Mouse (Mus musculus): ENCODE measurements around the gene Lrriq3. TPM values are rescaled to one million over a fixed set of nuclear protein-coding genes. Genes with fewer than 3 reads are reported as not detected.

Gene Lrriq3
- polyA plus RNA-seq (2012; rRNA removed): 0.22 and 0.34 TPM in 2 replicates

- 2% methylated on average over 44 of the region's 47 CpGs for WGBS
- Histone ChIP-seq H3K4me1 (ENCODE audit: control insufficient read depth, insufficient read depth, low read length) (no peaks in the 10 kb centered on the region; the same call in 1 of the 2 replicates), H3K4me3 (replicated peaks; ENCODE audit: extremely low read depth, low read depth, low read length) (peak within 1 kb of the TSS; percentile 69)
- TF ChIP-seq POLR2A (IDR thresholded peaks at IDR 0.05; ENCODE audit: borderline replicate concordance, extremely low read depth, low read depth, low read length) (peak; percentile 87; the same call in 1 of the 2 replicates), CTCF (IDR thresholded peaks at IDR 0.05; ENCODE audit: insufficient read depth, low read length) (no peak)
- peak; percentile 82 for DNase-seq
Measured at GRCm38 (mm10) chr3:155093116-155093956, at the start of gene Lrriq3, which contains the start of gene Fpgt. Gene Lrriq3 (plus strand): TSS chr3:155093434. Gene Fpgt (minus strand): TSS chr3:155093403.

GRCm38 (mm10) chr3:155052021-155052420, 41.2 kb upstream of the Lrriq3 start:
- no peak for TF ChIP-seq CTCF (IDR thresholded peaks at IDR 0.05; ENCODE audit: insufficient read depth, low read length)
- no peak for TF ChIP-seq POLR2A (IDR thresholded peaks at IDR 0.05; ENCODE audit: borderline replicate concordance, extremely low read depth, low read depth, low read length)
- no peak overlapping the region for H3K4me3 ChIP-seq (replicated peaks; ENCODE audit: extremely low read depth, low read depth, low read length)

GRCm38 (mm10) chr3:155053189-155053588, 40.0 kb upstream of the Lrriq3 start:
- WGBS: 42% methylated on average over 1 of the region's 1 CpGs
- TF ChIP-seq CTCF (IDR thresholded peaks at IDR 0.05; ENCODE audit: insufficient read depth, low read length): no peak
- no peak for TF ChIP-seq POLR2A (IDR thresholded peaks at IDR 0.05; ENCODE audit: borderline replicate concordance, extremely low read depth, low read depth, low read length)
- DNase-seq: no peak
- Histone ChIP-seq H3K4me1 (ENCODE audit: control insufficient read depth, insufficient read depth, low read length) (no peaks in the 10 kb centered on the region), H3K4me3 (replicated peaks; ENCODE audit: extremely low read depth, low read depth, low read length) (no peak overlapping the region)

More at GRCm38 (mm10) chr3:155052021-155052420, 41.2 kb upstream of the Lrriq3 start:
- H3K4me1 ChIP-seq (ENCODE audit: control insufficient read depth, insufficient read depth, low read length): no peaks in the 10 kb centered on the region
- DNase-seq: no peak

- DNase-seq: no peak
- 50% methylated on average over 6 of the region's 6 CpGs for WGBS
- TF ChIP-seq POLR2A (IDR thresholded peaks at IDR 0.05; ENCODE audit: borderline replicate concordance, extremely low read depth, low read depth, low read length) (no peak), CTCF (IDR thresholded peaks at IDR 0.05; ENCODE audit: insufficient read depth, low read length) (no peak)
- Histone ChIP-seq H3K4me1 (ENCODE audit: control insufficient read depth, insufficient read depth, low read length) (no peaks in the 10 kb centered on the region), H3K4me3 (replicated peaks; ENCODE audit: extremely low read depth, low read depth, low read length) (no peak within 1 kb of the TSS)
Measured at GRCm38 (mm10) chr3:155055231-155055916, 37.9 kb upstream of the Lrriq3 start, which contains the start of gene Tnni3k. Gene Tnni3k (minus strand): TSS chr3:155055407.

GRCm38 (mm10) chr3:155056606-155057005, 36.6 kb upstream of the Lrriq3 start:
- no peak for TF ChIP-seq CTCF (IDR thresholded peaks at IDR 0.05; ENCODE audit: insufficient read depth, low read length)
- TF ChIP-seq POLR2A (IDR thresholded peaks at IDR 0.05; ENCODE audit: borderline replicate concordance, extremely low read depth, low read depth, low read length): no peak
- Histone ChIP-seq H3K4me1 (ENCODE audit: control insufficient read depth, insufficient read depth, low read length) (no peaks in the 10 kb centered on the region), H3K4me3 (replicated peaks; ENCODE audit: extremely low read depth, low read depth, low read length) (no peak overlapping the region)
- DNase-seq: no peak

- TF ChIP-seq CTCF (IDR thresholded peaks at IDR 0.05; ENCODE audit: insufficient read depth, low read length) (no peak), POLR2A (IDR thresholded peaks at IDR 0.05; ENCODE audit: borderline replicate concordance, extremely low read depth, low read depth, low read length) (no peak)
- Histone ChIP-seq H3K4me3 (replicated peaks; ENCODE audit: extremely low read depth, low read depth, low read length) (no peak overlapping the region), H3K4me1 (ENCODE audit: control insufficient read depth, insufficient read depth, low read length) (no peaks in the 10 kb centered on the region)
- no peak for DNase-seq
Measured at GRCm38 (mm10) chr3:155057566-155057965, 35.7 kb upstream of the Lrriq3 start.

GRCm38 (mm10) chr3:155058800-155059448, 34.3 kb upstream of the Lrriq3 start:
- no peak for TF ChIP-seq POLR2A (IDR thresholded peaks at IDR 0.05; ENCODE audit: borderline replicate concordance, extremely low read depth, low read depth, low read length)
- no peak for TF ChIP-seq CTCF (IDR thresholded peaks at IDR 0.05; ENCODE audit: insufficient read depth, low read length)
- Histone ChIP-seq H3K4me1 (ENCODE audit: control insufficient read depth, insufficient read depth, low read length) (no peaks in the 10 kb centered on the region), H3K4me3 (replicated peaks; ENCODE audit: extremely low read depth, low read depth, low read length) (no peak overlapping the region)
- WGBS: 68% methylated on average over 6 of the region's 6 CpGs
- DNase-seq: no peak

- H3K4me1 ChIP-seq (ENCODE audit: control insufficient read depth, insufficient read depth, low read length): no peaks in the 10 kb centered on the region
- no peak for DNase-seq
- no peak for TF ChIP-seq CTCF (IDR thresholded peaks at IDR 0.05; ENCODE audit: insufficient read depth, low read length)
- TF ChIP-seq POLR2A (IDR thresholded peaks at IDR 0.05; ENCODE audit: borderline replicate concordance, extremely low read depth, low read depth, low read length): no peak
- H3K4me3 ChIP-seq (replicated peaks; ENCODE audit: extremely low read depth, low read depth, low read length): no peak overlapping the region
Measured at GRCm38 (mm10) chr3:155059449-155059822, 33.8 kb upstream of the Lrriq3 start.

- DNase-seq: no peak
- Histone ChIP-seq H3K4me3 (replicated peaks; ENCODE audit: extremely low read depth, low read depth, low read length) (no peak overlapping the region), H3K4me1 (ENCODE audit: control insufficient read depth, insufficient read depth, low read length) (no peaks in the 10 kb centered on the region)
- TF ChIP-seq POLR2A (IDR thresholded peaks at IDR 0.05; ENCODE audit: borderline replicate concordance, extremely low read depth, low read depth, low read length): no peak
- no peak for TF ChIP-seq CTCF (IDR thresholded peaks at IDR 0.05; ENCODE audit: insufficient read depth, low read length)
- 77% methylated on average over 4 of the region's 4 CpGs for WGBS
Measured at GRCm38 (mm10) chr3:155077908-155078307, 15.3 kb upstream of the Lrriq3 start.
